Mouse (Mus musculus) olfactory bulb, adult 2 months (tissue): ENCODE data around the gene Gm21981.

Experiments
- CTCF ChIP-seq: fragments of 200-500 bp; IDR thresholded peaks from 2 replicates; pipeline ENCODE4 v1.5.1; 2012; ENCODE audit warnings: low read depth, mild to moderate bottlenecking, low read length, moderate library complexity; ENCODE audit not compliant: insufficient read depth
- POLR2A ChIP-seq: fragments of 200-500 bp; IDR thresholded peaks from 2 replicates; pipeline ENCODE4 v1.6.1; 2012; ENCODE audit warnings: mild to moderate bottlenecking, low read depth, low read length, moderate library complexity; ENCODE audit not compliant: insufficient read depth

DNA sequence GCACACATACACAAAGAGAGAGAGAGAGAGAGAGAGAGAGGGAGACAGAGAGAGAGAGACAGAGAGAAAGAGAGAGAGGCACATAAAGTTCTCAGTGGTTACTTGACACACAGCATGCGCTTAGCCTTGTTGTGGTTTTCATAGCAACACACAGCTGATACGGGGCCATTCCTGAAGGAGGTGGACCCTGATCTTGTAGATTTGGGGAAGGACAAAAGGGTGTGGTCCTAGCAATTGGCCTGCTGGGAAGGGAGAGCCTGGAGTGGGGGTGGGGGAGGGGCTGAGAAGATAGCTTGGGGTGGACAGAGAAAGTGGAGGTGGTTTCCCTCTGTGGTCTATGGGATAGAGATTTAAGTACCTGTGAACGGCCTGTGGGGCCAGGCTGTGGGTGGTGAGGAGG lies 15.8 kb upstream of the Gm21981 start:
- no peak for TF ChIP-seq CTCF
- no peak for TF ChIP-seq POLR2A
